Mouse (Mus musculus): ENCODE measurements around the gene Dusp8.
"Not testable (repeated sequence)": the region's sequence is repeated elsewhere in the genome, so short reads cannot be mapped to it uniquely, and the experiment has no call there.

The Dusp8 gene

DNA sequence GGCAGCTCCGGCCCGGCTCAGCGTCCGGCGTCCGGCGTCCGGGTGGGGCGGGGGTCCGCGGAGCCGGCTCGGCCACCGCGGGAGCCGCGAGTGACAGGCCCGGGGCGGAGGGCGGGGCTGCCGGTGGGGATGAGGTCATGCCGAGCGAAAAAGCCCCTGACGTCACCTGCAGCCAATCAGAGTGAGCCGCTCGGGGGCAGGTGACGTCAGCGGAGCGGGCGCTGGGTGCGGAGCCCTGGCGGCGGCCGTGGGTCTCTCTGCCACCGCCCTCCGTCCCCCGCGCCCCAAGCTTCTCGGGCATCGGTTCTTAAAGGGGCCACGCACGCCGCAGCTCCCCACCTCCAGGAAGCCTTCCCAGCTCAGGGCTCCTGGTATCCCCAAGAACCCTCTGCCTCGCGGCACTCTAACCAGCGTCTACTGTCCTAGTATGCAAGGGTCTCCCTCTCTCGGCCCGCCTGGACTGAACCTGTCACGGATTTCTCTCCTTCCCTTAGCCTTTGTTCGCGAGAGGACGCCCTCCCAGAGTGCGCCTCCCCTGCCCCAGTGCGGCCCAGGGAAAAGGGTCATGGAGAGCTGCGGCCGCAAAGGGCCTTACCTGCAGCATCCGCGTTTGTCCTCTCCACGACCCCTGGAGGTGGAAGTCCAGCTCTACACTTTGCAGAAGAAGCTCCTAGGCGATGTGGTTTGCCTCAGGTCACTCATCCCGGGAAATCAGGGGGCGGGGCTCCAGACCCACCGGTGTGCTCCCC is at the start of gene Dusp8:
Gene Dusp8, minus strand, starts transcription at position 661 of the 749 bp plus-strand sequence.
- peak; percentile 95 for DNase-seq (ENCODE audit: low spot score in 2 of 2)

GRCm38 (mm10) chr7:142144507-142144906 is 48.9 kb upstream of the Dusp8 start, which contains the start of gene Gm45337:
Gene Gm45337 (minus strand): TSS chr7:142144607.
- DNase-seq (ENCODE audit: low spot score in 2 of 2), result no peak

DNA sequence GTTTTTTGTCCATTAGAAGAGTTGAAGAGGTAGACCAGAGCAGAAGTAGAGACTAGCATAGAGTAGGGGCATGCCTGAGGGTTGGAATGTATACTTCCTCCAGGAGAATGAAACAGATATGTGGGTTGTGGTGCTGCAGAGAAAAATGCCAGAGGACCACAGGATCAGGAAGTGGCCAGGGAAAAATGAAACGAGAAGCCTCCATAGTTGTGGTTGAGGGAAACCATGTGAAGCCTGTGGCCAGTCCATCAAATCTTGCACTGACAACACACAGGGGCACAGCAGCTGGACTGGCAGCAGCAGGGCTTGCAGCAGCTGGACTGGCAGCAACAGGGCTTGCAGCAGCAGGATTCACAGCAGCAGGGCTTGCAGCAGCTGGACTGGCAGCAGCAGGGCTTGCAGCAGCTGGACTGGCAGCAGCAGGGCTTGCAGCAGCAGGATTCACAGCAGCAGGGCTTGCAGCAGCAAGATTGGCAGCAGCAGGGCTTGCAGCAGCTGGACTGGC is 47.9 kb upstream of the Dusp8 start:
- not testable (repeated sequence) for DNase-seq (ENCODE audit: low spot score in 2 of 2)

DNA sequence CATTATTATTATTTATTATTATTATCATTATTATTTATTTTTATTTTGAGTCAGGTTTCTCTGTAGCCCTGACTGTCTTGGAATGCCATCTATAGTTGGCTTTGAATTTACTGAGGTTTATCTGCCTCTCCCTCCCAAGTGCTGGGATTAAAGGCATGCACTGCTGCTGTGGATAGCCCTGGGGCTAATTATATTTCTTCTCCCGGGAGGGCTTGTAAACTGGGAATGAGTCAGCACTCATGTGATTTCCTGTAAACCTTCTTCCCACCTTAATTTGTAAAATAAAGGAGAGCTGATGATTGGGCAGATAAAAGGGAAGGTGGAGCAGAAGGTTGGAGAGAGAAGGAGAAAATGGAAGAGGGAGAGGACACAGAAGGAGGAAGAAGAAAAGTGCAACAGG is 45.1 kb upstream of the Dusp8 start:
- no peak for DNase-seq (ENCODE audit: low spot score in 2 of 2)

- not testable (repeated sequence) for DNase-seq (ENCODE audit: low spot score in 2 of 2)
Observed at GRCm38 (mm10) chr7:142135934-142136333, 40.3 kb upstream of the Dusp8 start, which contains the start of gene Gm39115. Gene Gm39115 (minus strand): TSS chr7:142136034.

DNA sequence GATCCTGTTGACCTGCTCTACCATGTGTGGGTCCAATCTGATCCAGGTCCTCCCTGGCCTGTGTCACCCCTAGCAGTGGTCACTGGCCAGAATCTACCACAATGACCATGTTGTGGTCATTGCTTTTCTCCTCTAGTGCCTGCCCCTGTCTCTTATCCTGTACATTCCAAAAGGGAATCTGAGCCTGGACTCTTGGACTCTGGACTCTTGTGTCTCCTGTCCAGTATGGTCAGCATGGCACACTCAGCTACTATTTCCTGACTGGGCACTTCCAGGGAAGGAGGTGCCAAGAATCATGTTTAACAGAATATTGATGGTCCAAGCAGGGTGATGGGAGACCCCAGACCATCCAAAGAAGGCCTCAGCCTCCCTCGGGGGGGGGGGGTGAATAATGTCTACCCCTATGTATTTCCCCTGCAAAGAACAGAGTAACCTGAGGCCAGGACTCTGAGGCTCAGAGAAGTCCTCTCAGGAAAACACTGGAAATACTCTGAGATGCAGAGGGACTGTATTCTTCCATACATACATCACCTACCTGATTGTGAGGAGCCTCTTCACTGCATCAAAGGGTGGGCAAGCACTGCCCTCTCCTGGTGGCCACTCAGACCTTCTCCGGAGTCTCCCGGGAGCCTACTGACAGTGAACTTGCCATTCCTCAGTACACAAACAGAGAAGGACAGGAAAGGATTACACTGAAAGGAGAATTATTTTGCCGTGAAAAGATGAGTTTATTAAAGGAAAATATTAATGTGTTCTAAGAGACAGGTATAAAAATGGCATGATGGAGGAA is 38.8 kb upstream of the Dusp8 start:
- DNase-seq (ENCODE audit: low spot score in 2 of 2), result peak in 1 of 2 experiments; percentile 25

GRCm38 (mm10) chr7:142128843-142129242 is 33.2 kb upstream of the Dusp8 start:
- DNase-seq (ENCODE audit: low spot score in 2 of 2), result no peak

DNA sequence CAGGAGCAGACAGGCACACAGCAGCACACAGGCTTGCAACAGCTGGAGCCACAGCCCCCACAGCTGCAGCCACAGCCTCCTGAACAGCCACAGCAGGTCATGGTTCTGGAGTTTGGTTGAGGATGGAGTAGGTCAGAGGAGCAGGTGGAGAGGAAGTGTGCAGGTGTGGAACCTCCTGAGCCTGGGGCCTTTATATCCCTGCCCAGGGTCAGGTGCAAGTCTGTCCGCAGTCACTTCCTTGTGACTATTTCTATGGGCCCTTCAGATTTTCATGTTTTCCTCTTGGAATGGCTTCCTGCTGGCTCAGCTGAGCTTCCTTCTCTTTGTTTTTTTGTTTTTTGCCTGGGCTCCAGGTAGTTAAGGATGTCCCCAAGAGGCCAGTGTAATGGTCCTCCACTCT is 25.0 kb upstream of the Dusp8 start, which contains the start of gene Gm45618:
Gene Gm45618, minus strand, starts transcription at position 101 of the 400 bp plus-strand sequence.
- DNase-seq (ENCODE audit: low spot score in 2 of 2), result not testable (repeated sequence)

- no peak for DNase-seq (ENCODE audit: low spot score in 2 of 2)
Observed at GRCm38 (mm10) chr7:142119632-142120031, 24.0 kb upstream of the Dusp8 start.

- DNase-seq (ENCODE audit: low spot score in 2 of 2), result no peak
Observed at GRCm38 (mm10) chr7:142104747-142105146, 9.1 kb upstream of the Dusp8 start.

GRCm38 (mm10) chr7:142097776-142098175 is 2.1 kb upstream of the Dusp8 start:
- peak; percentile 75 to 84 for DNase-seq (ENCODE audit: low spot score in 2 of 2)

DNA sequence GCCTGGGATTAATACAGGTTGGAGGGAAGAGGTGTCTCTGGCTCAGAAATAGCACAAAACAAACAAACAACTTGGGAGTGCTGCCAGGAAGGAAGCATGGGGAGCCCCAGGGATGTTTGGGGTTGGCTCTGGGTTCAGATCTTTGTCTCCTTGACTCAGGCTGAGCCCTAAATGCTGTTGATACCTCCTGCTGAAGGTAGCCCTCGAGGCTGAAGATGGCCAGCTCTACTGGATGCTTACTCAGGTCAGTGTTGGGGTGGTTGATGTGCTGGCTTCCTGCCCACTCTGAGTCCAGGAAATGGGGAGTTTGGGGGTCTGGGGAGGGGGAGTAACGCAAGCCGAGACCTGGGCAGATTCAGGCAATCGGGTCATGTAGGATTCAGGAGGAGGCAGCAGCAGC is 1.1 kb upstream of the Dusp8 start:
- no peak for DNase-seq (ENCODE audit: low spot score in 2 of 2)

GRCm38 (mm10) chr7:142094301-142095143 is 1.1 kb downstream of the Dusp8 start:
- peak; percentile 64 to 71 for DNase-seq (ENCODE audit: low spot score in 2 of 2)

DNA sequence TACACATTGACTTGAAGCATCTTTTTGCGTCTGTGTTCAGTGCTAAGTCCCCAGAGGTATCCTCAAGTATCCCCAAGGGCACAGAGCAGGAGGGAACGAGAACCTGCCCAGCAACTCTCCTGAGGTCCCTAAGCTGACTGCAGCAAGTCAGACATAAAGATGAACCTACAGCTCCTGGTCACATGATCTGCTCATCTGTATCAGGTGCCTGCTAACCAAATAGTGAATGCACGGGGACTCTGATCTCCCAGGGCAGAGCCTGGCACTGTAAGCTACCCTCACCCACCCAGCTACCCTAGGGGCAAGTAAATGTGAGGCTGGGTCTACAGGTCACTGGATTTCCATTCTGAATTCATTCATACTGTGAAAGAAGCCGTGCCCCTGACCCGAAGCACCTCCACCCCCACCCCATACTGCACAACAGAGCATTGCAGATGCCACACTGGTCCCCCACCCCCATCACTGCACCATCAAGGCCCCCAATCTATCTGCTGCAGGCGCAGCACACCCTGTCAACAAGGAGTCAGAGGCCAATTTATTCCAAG is 1.9 kb downstream of the Dusp8 start:
- no peak for DNase-seq (ENCODE audit: low spot score in 2 of 2)

- DNase-seq (ENCODE audit: low spot score in 2 of 2), result no peak
Observed at GRCm38 (mm10) chr7:142092991-142093390, 2.7 kb downstream of the Dusp8 start.

DNA sequence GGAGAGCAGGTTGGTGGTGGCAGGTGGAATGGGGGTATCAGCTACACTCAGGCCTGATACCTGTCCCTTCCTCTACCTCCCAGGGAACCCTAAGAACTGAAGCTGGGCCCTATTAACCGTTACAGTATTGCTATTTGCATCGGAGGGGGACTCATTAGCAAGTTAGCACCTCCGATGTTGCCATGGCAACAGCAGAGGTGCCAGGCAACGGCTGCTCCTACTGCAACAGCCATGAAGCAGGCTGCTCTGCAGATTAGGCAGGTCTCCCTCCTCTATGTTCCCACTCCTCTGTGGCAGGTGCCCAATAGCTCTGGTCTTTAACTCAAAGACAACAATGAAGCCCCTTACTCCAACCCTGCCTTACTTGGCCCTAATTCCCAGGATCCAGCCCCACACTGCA is 3.8 kb downstream of the Dusp8 start:
- DNase-seq (ENCODE audit: low spot score in 2 of 2), result no peak

GRCm38 (mm10) chr7:142089648-142090447 is 5.8 kb downstream of the Dusp8 start:
- no peak for DNase-seq (ENCODE audit: low spot score in 2 of 2)

- peak in 1 of 2 experiments; percentile 61 for DNase-seq (ENCODE audit: low spot score in 2 of 2)
Observed at GRCm38 (mm10) chr7:142088886-142089285, 6.8 kb downstream of the Dusp8 start.

DNA sequence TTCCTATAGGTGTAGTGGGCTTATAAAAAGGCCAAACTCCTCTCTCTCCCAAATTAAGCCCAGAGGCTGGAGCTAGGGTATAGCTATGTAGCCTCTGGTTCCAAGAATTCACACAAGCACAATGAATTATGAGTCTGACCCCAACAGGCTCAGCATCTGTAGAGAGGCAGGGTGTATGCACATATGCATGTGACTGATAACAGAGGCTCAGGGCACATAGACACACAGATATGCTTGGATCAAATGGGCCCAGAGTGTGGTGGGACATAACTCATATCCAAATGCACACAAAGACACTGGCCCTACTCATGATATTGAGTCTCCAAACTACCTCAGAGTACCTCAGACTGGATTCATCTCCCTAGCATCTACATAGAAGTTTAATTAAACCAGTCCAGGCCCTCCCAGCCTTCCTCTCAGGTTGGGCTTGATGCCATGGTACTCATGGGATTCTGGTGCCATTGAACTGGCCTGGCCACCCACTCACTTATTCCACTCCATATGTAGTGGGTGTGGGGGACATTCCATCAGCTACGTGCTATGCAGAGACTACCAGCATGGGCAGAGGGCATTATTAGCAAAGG is 8.5 kb downstream of the Dusp8 start:
- no peak for DNase-seq (ENCODE audit: low spot score in 2 of 2)
